Mouse (Mus musculus): ENCODE measurements at regions not wholly inside any gene's neighbourhood (a gene's known extent, or its start where the extent isn't known, plus 50 kb on each side); places are given as distances from the start of the nearest gene placed in this dataset.

GRCm38 (mm10) chr15:18608533-18608932 lies 210.2 kb upstream of the Cdh10 start:
- ChIA-PET POLR2A (interaction anchor here in 1 of 4 experiments (0.8 kb wide), 1 partner anchor 12 kb away, joined by 3 read pairs; no protein-coding TSS in a partner anchor), CTCF (no interaction called here)

DNA sequence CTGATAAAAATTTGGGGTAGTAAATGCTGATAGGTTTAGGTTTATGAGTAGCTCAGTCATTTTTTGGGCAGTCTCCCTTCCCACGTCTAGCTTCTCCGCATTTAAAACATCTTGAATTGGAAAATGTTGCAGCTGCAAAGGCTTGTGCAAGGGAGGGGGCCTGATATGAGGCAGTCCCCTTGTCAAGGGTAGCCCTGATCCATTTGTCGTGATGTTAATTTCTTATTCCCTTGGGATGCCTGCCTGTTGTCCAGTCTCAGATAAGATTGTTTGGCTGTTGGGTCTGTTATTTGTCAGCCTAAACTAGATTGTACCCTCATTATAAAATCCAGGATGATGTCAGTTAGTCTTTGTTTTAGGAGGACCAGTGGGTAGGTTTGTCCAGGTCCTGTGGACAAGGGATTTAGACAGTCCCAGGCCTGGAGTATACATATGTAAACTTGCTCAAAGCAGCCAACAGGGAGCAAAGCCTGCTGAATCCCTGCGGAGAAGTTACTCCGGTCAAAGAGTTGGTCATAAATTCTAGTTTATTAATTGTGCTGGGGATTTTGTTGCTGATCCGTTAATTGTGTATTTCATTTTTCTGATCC lies 195.0 kb upstream of the Cdh10 start:
- CTCF ChIA-PET = no interaction called here
- POLR2A ChIA-PET = no interaction called here

DNA sequence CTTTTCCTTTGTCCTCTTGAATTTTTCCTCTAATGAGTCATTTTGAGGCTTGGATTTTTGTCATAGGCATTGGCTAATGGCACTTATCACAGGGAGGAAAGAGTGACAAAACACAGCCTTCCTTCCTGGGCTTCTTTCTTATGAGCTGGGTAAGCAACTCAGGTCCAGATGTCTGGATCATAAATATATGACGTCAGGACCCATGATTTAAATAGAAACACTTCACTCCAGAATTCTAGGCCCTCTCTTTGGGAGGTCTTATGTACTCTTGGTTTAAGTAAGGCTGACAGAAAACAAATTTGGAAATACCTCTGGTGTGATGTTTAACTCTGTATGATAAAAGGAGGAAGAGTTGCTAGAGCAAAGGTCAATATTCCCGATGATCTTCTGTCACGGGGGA lies 193.8 kb upstream of the Cdh10 start:
- ChIA-PET POLR2A (no interaction called here), CTCF (no interaction called here)

DNA sequence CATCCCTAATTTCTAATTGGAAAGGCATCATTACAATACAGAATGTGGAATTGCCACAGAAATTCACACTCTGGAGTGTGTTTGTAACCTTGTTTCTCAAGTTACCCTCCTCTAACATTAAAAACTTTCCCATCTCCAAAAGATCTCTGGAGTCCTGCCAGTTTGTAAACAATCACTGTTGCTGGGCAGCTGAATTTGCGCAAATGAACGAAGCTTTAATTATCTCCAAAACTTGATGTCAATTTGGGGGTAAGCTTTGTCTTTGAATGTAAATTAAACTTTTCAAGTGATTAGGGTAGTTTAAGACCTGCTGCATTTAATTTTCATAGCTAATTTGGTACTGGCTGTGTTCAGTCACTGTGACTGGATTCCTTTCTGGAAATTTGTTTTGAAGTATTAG lies 191.8 kb upstream of the Cdh10 start:
- ChIA-PET POLR2A (no interaction called here), CTCF (no interaction called here)

Measured in embryonic stem cell, embryonic (primary cell).